Mouse (Mus musculus) adrenal gland, adult 8-10 months (tissue): ENCODE results near the gene Pnpla8. TPM values are rescaled to one million over a fixed set of nuclear protein-coding genes. Genes with fewer than 3 reads are reported as not detected.
"Not testable (repeated sequence)": the region's sequence is repeated elsewhere in the genome, so short reads cannot be mapped to it uniquely, and the experiment has no call there.

ENCODE experiments used
- DNase-seq: peaks from one replicate; pipeline ENCODE4 v3.0.0; 2022
- total RNA-seq, 4 experiments: library from RNA; stranded (reverse); gene quantifications; 2 replicates each; pipeline ENCODE4 v1.2.4; 2022

The Pnpla8 gene
- total RNA-seq = 100 to 1,000 TPM in 3 of 4 experiments, 10 to 100 TPM in 1; 84.1 to 127 (median 109) TPM

GRCm38 (mm10) chr12:44221070-44221469 lies at the start of gene Pnpla8:
Gene Pnpla8 (plus strand): TSS chr12:44221370.
- DNase-seq = not testable (repeated sequence)

- no peak for DNase-seq
Observed at GRCm38 (mm10) chr12:44176331-44177037, 44.7 kb upstream of the Pnpla8 start.

GRCm38 (mm10) chr12:44177038-44177355 lies 44.2 kb upstream of the Pnpla8 start:
- no peak for DNase-seq

- no peak for DNase-seq
Observed at GRCm38 (mm10) chr12:44181081-44181982, 39.8 kb upstream of the Pnpla8 start.

GRCm38 (mm10) chr12:44197873-44198525 lies 23.2 kb upstream of the Pnpla8 start:
- no peak for DNase-seq

GRCm38 (mm10) chr12:44209141-44209823 lies 11.9 kb upstream of the Pnpla8 start:
- peak; percentile 14 for DNase-seq

DNA sequence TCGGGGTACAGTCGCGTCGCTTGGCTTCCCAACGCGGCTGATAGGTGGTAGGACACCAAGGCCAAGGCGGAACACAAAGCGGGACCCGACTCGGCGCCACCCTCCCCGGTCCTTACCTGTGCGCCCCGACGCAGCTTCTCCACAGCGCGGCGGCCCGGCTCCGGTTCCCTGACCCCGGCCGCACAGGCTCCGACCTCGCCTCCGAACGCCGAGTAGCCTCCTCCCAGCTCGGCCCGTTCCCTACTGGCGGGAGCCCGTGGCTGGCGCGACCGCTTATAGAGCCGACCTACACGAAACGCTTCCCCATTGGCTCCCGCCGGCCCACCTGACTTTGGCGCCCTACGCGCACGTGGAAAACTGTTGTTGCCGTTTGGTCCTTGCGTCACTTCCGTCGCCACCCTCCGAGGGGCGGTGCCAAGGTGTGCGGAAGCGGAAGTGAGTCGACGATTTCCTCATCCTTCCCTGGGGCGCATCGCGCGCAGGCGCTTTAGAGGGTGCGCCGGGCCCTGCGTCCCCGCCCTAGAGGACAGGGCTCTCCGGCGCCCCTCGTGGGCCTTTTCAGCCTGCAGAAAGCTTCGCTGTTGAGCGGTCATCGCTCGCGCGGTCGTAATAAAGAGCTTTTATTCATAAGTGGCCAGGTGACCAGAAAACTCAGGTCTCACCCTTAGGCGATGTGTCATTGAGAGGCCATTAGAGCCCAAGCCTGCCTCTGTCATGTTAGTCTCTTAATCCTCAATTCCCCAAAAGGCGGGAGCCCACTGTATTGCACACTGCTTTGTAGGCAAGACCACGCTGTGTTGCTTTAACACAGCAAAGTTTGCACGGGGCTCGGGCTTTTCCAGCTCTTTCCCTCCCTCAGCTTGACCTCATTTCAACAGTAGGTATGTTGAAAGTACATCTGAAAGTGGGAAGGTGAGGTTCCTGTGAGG lies 11.1 kb upstream of the Pnpla8 start, which contains the start of gene Dnajb9:
TSS of gene Dnajb9 (minus strand) at position 503 of the 929 bp plus-strand sequence.
- peak; percentile 100 for DNase-seq

DNA sequence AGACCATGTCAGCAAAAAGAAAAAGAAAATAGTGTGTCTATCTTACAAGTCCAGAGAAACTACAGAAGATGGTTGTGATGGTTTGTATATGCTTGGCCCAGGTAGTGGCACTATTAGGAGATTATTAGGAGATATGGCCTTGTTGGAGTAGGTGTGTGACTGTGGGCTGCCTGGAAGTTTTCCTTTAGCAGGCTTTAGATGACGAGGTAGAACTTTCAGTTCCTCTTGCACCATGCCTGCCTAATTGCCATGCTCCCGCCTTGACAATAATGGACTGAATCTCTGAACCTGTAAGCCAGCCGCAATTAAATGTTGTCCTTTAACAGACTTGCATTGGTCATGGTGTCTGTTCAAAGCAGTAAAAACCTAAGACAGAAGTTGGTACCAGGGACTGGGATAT lies 9.6 kb upstream of the Pnpla8 start:
- DNase-seq = no peak

- no peak for DNase-seq
Observed at GRCm38 (mm10) chr12:44221651-44222356, 634 bp downstream of the Pnpla8 start.

GRCm38 (mm10) chr12:44223044-44223443 lies 1.9 kb downstream of the Pnpla8 start:
- no peak for DNase-seq

DNA sequence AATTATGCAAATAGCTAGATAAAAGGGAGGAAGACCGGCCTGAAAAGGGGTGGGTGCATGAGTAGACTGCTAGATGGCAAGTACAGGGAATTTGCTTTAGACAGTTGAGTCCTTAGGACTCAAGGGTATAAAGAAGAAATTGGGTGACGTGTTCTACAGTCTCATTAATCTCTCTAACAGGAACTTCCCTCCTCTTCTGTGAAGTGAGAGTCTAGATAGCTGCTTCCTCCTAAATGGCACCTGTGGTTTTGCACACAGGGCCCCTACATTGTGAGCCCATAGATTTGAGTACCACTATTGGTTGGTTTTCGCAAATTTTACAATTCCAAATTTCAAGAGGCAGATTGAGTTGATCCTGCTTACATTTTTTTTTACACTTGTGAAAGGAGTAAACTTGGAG lies 3.5 kb downstream of the Pnpla8 start:
- DNase-seq = no peak

DNA sequence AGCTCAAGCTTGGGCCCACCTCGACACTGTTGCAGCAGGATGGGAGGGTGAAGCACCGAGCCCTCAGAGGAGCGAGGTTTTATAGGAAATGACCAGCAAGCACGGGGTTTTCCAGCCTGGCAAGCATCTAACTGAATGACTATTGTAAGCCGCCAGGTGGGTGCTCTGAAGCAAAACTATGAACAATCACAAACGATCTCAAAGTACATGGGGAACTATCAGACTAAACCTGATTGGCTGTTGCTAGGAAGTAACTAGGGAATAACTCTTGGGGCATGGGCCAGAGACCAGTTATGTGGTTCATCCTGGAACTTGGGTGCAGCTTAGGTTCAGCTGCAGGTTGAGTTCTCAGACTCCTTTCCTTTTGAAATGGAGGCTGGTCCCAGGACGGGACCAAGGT lies 19.9 kb downstream of the Pnpla8 start:
- no peak for DNase-seq

- no peak for DNase-seq
Observed at GRCm38 (mm10) chr12:44242407-44242806, 21.2 kb downstream of the Pnpla8 start.

DNA sequence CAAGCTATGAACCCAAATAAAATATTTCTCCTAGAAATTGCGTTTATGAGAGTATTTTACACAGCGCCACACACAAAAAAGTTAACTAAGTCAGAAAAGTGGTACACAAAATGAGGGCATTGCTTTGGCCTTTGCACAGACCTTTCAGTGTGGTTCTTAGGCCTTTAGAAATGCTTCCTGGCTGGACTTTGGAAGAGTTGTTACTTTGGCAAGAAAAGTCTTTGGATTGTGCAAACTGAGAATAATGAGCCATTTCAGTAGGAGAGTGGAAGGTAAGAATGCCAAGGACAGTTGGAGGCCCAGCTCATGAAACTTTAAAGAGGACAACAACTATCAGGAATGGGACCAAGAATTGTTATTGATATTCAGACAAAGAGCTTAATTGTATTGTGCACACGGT lies 24.6 kb downstream of the Pnpla8 start:
- no peak for DNase-seq

DNA sequence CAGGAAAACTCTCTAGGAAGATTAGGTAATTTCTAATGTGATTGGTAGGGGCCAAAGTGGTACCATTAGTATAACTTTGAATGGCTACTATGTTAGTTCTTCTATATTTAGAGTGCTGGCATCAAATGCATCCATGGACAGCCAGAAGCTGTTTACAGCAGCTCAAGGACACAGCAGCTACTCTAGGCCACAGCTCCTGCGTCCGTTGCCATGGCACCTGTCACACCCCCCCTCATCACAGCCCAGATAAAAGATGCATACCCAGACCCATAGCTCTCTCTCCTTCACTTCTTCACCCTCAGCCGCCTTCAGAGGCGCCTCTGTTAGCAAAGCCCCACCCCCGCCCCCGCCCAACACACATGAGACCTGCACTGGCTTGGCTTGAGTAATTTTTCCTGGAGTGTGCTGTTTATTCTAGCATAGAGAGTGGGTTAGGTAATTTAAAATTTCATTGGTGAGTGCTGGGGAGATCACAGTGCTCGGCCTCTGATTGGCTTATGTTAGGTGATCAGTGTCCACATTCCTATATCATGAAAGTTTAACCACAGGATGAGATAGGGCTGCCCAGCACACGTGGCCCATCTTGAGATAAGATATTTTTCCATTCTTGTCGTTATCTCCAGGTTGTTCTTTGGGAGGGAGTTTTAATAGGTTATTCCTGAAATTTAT lies 27.3 kb downstream of the Pnpla8 start:
- DNase-seq = no peak

DNA sequence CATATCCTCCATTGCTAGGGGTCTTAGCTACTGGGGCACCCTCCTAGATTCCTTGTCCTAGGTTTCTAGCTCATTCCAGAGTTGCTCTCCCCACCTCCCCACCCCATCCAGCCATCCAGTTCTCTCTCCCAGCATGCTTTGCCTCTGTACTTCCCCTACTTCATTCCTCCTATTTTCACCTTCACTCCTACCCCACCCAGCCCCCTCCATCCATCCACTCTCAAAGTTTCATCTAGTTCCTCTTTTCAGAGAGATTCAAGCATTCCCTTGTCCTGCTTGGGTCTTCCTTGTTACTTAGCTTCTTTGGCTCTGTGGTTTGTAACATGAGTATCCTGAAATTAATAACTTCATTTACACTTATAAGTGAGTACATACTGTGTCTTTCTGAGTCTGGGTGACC lies 41.4 kb downstream of the Pnpla8 start:
- no peak for DNase-seq

DNA sequence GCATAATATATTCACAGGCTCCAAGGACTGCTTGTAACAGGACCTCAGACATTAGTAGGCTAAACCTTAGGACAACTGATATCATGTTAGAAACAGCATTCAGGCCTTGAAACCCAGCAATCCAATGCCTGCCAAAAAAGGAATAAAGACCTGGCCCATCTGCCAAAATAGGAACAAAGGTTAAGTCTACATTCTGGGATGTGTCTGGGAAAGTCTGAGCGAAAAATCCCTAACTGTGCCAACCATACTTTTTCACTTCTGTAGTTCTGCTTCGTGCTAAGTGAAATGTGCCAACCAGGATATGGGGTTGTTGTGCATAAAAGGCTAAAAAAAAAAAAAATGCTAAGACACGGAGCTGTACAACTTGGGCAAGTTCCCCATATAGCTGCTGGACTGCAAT lies 44.5 kb downstream of the Pnpla8 start:
- DNase-seq = no peak

- no peak for DNase-seq
Observed at GRCm38 (mm10) chr12:44267196-44267595, 46.0 kb downstream of the Pnpla8 start.

- DNase-seq = peak; percentile 99
Observed at GRCm38 (mm10) chr12:44268728-44269302, 47.6 kb downstream of the Pnpla8 start.
